Mouse (Mus musculus): ENCODE results near the gene Lig3. TPM values are rescaled to one million over a fixed set of nuclear protein-coding genes. Genes with fewer than 3 reads are reported as not detected.

Gene Lig3
- total RNA-seq, 2 experiments from 2014 or later: 41.2 to 57.2 TPM

Other genes with a start within 250 kb of the Lig3 start
- 0.19 and 0.88 TPM in 2 replicates for gene Cct6b, start 16.8 kb upstream of the Lig3 start, total RNA-seq (2014; fragmentation: Nextera tagmentation)
- 0.34 TPM in 1 of 2 replicates, not detected in the other for gene Cct6b, start 16.8 kb upstream of the Lig3 start, total RNA-seq (2017)
- 13.9 and 15.2 TPM in 2 replicates for gene Zfp830, start 16.8 kb upstream of the Lig3 start, total RNA-seq (2014; fragmentation: Nextera tagmentation)
- gene Zfp830, start 16.8 kb upstream of the Lig3 start, total RNA-seq (2017): 44.3 and 46.4 TPM in 2 replicates
- gene Rffl, start 90.1 kb downstream of the Lig3 start, total RNA-seq (2014; fragmentation: Nextera tagmentation): 26.6 and 35.3 TPM in 2 replicates
- gene Rffl, start 90.1 kb downstream of the Lig3 start, total RNA-seq (2017): 18.6 and 21.8 TPM in 2 replicates
- gene Rad51d, start 109.5 kb downstream of the Lig3 start, total RNA-seq (2014; fragmentation: Nextera tagmentation): 11.5 and 24.9 TPM in 2 replicates
- 15.3 and 18.2 TPM in 2 replicates for gene Rad51d, start 109.5 kb downstream of the Lig3 start, total RNA-seq (2017)
- gene Fndc8, start 111.0 kb downstream of the Lig3 start, total RNA-seq (2014; fragmentation: Nextera tagmentation): not detected in 2 replicates
- gene Fndc8, start 111.0 kb downstream of the Lig3 start, total RNA-seq (2017): not detected in 2 replicates
- 36.8 and 41.7 TPM in 2 replicates for gene Nle1, start 127.3 kb downstream of the Lig3 start, total RNA-seq (2014; fragmentation: Nextera tagmentation)
- 23.0 and 24.5 TPM in 2 replicates for gene Nle1, start 127.3 kb downstream of the Lig3 start, total RNA-seq (2017)
- gene Unc45b, start 129.4 kb downstream of the Lig3 start, total RNA-seq (2014; fragmentation: Nextera tagmentation): not detected in 2 replicates
- gene Unc45b, start 129.4 kb downstream of the Lig3 start, total RNA-seq (2017): not detected in 2 replicates
- 1.7 TPM in 1 of 2 replicates, not detected in the other for gene Slfn5, start 170.2 kb downstream of the Lig3 start, total RNA-seq (2014; fragmentation: Nextera tagmentation)
- 0.82 and 3.3 TPM in 2 replicates for gene Slfn5, start 170.2 kb downstream of the Lig3 start, total RNA-seq (2017)
- gene Slfn9, start 210.7 kb downstream of the Lig3 start, total RNA-seq (2014; fragmentation: Nextera tagmentation): 30.6 and 48.4 TPM in 2 replicates
- 44.6 and 48.6 TPM in 2 replicates for gene Slfn9, start 210.7 kb downstream of the Lig3 start, total RNA-seq (2017)
- gene Slfn8, start 239.7 kb downstream of the Lig3 start, total RNA-seq (2014; fragmentation: Nextera tagmentation): 8.5 and 8.9 TPM in 2 replicates
- gene Slfn8, start 239.7 kb downstream of the Lig3 start, total RNA-seq (2017): 7.6 and 10.2 TPM in 2 replicates

Data from granulocyte monocyte progenitor cell, adult 5-6 weeks (primary cell).